Mouse (Mus musculus) heart, adult 9 months (tissue): ENCODE measurements around the gene Abt1.

Experiments
- DNase-seq, 2 experiments: peaks; one replicate each; pipeline ENCODE4 v3.0.0; 2022; ENCODE audit warnings: low spot score in 2 of 2

Abt1 gene

GRCm38 (mm10) chr13:23423286-23424051 lies at the start of gene Abt1:
Gene Abt1, minus strand, starts transcription at chr13:23423866.
- peak; percentile 85 to 88 for DNase-seq

DNA sequence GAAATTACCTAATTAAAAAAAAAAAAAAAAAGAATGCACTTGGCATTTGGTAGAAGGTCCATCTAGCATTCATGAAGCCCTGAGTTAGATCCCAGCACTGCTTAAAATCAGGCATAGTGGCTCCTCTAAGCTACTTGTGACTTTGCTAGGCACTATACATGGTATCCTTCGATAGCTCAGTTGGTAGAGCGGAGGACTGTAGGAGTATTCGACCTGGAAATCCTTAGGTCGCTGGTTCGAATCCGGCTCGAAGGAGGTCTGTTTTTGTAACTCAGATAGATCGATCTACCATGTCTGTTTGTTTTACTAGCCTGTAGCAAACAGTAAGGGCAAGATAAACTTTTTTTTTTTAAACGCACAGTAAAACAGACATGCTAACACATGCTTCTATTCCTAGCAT lies 43.2 kb upstream of the Abt1 start:
- DNase-seq: peak; percentile 44 to 79

- DNase-seq: no peak
These were observed 42.6 kb upstream of the Abt1 start for GRCm38 (mm10) chr13:23466306-23466705.

DNA sequence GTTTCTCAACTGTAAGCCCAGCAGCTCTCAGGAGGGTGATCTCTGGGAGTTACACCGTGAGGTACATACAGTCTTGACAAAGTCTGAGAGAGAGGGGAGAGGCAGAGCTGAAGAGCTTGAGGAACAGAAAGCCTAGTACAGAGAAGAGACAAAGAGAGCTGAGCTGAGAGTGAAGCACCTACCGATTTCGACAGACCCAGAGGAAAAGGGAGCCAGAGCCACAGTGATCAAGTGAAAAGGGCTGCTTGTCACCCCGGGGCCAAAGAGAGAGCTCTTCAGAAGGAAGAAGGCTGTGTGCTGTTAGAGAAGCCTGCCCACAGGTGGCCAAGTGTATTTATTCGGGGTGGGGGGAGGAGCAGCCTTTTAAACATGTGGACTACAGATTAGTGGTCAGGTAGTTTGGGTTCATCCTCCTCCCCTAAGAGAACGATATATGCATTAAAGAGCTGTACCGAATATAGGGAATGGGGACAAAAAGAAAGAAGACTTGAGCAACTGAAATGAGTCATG lies 42.0 kb upstream of the Abt1 start, which contains the start of gene Btn1a1:
TSS of gene Btn1a1 (minus strand) at position 302 of the 510 bp plus-strand sequence.
- no peak for DNase-seq

DNA sequence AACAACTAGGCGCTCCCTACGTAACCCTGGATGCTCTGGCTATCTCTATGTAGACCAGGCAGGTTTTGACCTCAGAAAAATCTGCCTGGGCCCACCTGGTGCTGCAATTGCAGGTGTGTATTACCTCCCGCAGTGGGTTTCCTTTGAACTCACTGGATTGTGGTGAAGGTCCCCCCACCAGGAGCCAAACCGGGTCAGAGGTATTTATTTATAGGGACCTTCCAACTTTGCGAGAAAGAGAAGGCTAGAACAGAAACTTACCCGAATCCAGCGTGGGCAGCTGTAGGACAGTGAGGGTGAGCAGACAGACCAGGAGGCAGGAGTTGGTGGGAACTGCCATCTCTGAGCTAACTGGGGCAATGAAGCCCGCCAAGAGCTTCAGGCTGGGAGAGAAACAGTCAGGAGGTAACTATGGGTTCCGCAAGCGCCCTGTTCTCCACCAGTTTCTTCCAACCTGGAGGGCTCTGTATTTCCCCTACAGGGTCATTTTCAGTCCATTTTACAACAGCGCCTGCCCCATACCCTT lies 41.2 kb upstream of the Abt1 start:
- DNase-seq: no peak

DNA sequence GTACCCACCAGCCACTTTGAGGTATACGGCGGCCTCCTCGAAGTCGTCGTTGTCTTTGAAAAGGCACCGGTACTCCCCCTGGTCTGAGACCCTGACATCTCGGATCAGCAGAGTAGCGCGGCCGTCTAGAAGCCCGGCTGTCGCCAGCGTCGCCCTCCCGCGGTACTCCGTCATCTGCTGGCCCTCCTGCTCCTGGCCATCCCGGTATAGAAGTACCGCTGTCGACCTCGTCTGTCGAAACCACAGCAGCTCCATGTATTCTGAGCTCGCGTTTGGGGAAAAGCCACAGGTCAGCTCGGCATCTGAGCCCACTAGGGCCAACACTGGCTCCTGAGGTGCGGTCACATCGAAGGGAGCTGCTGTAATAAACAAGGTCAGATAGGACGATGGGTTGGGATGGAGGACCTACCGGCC lies 40.6 kb upstream of the Abt1 start:
- DNase-seq: peak; percentile 18 to 19

DNA sequence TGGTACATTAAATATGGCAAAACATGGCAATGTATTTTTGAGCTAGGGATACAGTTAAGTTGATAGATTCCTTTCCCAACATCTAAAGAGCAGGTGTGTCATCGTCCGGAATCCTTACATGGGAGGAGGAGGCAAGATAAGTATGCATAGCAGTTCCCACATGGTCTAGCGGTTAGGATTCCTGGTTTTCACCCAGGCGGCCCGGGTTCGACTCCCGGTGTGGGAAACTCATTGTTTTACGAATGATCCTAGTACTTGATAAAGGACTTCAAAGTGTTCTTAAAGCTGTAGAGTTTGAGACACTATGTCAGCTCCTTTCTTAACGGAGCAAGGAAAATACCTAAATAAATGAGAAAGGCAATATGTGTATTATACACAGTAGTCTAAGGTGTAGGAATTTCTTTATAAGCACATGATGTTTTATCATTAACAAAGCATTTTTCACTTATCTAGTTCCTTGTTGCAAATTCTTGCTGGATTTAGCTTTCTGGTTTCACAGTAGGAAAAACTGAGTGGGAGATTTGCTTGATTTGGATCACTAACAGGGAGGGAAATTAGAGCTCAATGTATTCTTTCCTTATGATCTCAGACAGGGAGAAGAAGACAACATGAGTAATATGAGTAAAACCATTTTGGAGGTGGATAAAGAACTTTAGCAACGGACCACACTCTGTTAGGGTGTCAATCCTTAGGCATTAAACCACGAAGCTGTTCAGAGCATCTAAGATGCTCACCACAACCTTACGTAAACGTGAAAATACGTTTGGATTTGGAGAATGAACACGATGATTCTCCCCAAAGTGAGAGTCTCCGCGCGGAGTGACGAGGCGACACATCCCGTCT lies 39.9 kb upstream of the Abt1 start:
- peak; percentile 46 to 77 for DNase-seq

DNA sequence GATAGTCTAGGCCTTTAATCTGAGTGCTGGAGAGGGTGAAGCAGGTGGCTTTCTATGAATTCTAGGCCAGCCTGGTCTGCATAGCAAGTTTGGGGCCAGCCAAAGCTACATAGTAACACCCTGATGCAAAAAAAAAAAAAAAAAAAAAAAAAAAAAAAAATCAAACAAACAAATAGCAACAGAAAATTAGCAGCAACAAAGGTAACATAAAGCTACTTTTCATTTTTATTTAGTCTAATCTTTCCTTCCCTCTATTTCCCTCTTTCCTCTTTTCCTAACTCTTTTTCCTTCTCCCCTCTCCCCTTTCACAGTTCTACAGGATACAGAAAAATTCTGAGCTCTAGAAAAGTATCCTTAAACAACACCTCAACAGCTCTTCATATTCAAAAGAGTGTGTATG lies 39.0 kb upstream of the Abt1 start:
- DNase-seq: no peak

DNA sequence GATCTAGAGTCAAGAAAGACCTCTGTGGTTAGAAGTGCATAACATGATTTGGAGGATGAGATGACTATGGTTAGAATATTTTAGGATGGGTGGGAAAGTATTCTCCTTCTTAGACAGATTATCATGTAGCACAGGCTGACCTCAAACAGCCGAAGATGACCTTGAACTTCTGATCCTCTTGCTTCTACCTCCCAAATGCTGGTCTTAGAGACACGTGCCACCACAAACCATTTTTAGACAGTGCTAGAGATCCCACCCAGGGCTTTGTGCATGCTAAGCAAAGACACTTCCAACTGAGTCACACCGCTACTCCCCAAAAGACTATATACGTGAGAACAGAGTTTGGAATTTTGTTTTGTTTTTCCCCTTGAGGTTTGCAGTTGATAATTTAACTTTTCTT lies 38.4 kb upstream of the Abt1 start:
- no peak for DNase-seq

- DNase-seq: no peak
These were observed 35.7 kb upstream of the Abt1 start for GRCm38 (mm10) chr13:23459264-23459846.

- no peak for DNase-seq
These were observed 30.3 kb upstream of the Abt1 start for GRCm38 (mm10) chr13:23453926-23454325.

DNA sequence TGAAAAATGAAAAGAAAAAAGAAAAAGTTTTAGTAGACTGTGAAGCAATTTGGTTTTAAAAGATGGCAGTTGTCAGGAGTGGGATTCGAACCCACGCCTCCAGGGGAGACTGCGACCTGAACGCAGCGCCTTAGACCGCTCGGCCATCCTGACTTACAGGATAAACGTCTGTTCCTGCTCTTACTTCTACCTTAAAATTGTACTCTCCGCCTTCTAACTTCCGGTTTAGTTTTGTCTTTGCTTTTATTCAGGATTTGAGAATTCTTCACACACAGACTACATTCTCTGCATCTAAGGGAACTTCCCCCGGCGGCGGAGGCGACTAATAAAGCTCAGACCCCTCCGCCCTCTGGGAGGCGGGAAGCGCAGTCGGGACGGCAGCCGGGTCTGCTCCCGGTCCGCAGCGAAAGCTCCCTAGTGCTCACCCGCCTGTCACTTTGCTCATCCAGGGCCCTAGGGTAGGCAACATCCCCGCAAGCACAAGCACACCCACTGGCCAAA lies 29.7 kb upstream of the Abt1 start:
- DNase-seq: peak; percentile 73 to 89

- DNase-seq: peak in 1 of 2 experiments; percentile 90
These were observed 26.7 kb upstream of the Abt1 start for GRCm38 (mm10) chr13:23450398-23450797.

GRCm38 (mm10) chr13:23449235-23450095 lies 25.8 kb upstream of the Abt1 start:
- peak in 1 of 2 experiments; percentile 51 for DNase-seq

- DNase-seq: no peak
These were observed 25.1 kb upstream of the Abt1 start for GRCm38 (mm10) chr13:23448758-23449157.

GRCm38 (mm10) chr13:23446498-23446952 lies 22.9 kb upstream of the Abt1 start:
- peak; percentile 60 to 88 for DNase-seq

DNA sequence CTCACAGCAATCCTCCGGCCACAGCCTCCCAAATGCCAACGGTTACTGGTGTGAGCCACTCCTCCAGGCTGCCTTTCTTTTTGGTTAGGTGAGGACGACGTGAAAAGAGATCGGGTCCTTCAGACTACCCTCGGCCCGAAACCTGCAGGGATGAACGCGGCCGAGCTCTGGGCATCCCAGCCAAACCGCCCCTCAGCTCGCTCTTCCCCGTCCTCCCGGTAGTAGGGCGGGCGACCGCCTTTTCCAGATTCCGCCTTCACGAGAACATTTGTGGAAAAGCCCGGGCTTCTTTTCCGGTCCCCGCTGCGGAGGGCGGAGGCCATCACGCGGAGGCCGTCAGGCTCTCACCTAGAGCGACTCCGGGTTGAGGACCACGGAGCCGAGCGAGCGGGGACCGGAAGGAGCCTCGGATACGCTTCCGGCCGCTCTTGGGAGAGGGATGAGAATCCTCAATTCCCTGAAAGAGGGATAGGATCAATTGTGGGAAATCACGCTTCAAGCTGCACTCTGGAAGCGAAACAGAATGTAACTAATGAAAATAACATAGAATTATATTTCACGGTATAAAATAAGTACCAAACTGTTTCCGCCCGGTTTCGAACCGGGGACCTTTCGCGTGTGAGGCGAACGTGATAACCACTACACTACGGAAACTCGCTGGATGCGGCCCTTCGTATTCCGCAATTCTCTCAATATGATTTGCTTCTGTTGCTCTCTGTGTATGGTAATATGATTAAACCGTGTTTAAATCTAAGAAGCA lies 22.1 kb upstream of the Abt1 start:
- DNase-seq: peak; percentile 80 to 93

DNA sequence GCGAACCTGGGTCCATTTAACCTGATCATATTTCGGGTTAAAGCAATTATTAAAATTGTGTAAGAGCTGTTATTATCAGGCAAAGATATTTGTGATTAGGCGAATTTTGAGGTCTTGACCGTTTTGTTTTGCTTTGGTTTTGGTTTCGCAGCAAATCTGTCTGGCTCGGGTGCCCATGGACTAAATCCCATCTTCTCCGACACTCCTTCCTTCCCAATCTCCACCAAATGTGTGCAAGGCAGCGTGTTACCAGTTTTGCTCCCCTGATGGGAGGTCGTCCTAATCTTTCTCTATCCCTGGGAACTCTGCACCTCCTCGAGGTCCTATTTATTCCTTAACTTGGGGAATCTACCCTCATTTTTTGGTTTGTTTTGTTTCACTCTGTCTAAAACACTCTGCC lies 21.5 kb upstream of the Abt1 start:
- no peak for DNase-seq

DNA sequence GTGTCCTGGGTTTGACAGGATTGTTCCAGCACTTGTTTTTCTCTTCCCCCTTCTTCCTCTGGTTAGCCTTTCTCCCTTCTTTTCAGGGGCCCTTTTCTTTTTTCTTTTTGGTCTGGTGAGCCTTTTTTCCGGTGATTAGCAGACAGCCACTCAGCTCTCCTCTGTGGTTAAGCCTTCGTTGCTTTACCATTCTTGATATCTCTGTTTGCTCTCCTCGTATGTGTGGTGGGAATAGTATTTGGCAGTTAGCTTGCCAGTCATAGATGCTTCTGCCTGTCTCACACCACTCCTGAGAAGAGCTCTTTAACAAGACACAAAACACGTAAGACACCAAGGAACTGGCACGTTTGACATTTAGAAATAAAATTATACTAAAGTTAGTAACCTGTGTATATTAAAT lies 20.8 kb upstream of the Abt1 start:
- DNase-seq: no peak

GRCm38 (mm10) chr13:23439901-23440300 lies 16.2 kb upstream of the Abt1 start:
- no peak for DNase-seq
